Mouse (Mus musculus) embryo, embryonic 10 days (tissue): ENCODE measurements around the gene Ctsm.
"Not testable (repeated sequence)": the region's sequence is repeated elsewhere in the genome, so short reads cannot be mapped to it uniquely, and the experiment has no call there.

Source experiments
- DNase-seq: peaks from one replicate; pipeline ENCODE4 v3.0.0-alpha.2; 2015; ENCODE audit warnings: low spot score

The Ctsm gene

GRCm38 (mm10) chr13:61541631-61542030 lies at the start of gene Ctsm:
Gene Ctsm, minus strand, starts transcription at chr13:61541839.
- DNase-seq, result no peak

GRCm38 (mm10) chr13:61570027-61570426 lies 28.4 kb upstream of the Ctsm start, which contains the start of gene Cts3:
Gene Cts3, minus strand, starts transcription at chr13:61570127.
- DNase-seq, result no peak

- DNase-seq, result not testable (repeated sequence)
Observed at GRCm38 (mm10) chr13:61568074-61568473, 26.4 kb upstream of the Ctsm start, which contains the start of gene Gm49352. Gene Gm49352, minus strand, starts transcription at chr13:61568174.
